Mouse (Mus musculus) embryonic facial prominence, embryonic 11.5 days (tissue): ENCODE measurements at regions not wholly inside any gene's neighbourhood (a gene's known extent, or its start where the extent isn't known, plus 50 kb on each side); places are given as distances from the start of the nearest gene placed in this dataset.

Experiments
- ATAC-seq: fragments of 200-750 bp; cut with Nextera tagmentation; replicated peaks from 2 replicates; pipeline ENCODE4 v1.8.0; 2017; ENCODE audit warnings: low read depth; ENCODE audit not compliant: insufficient number of reproducible peaks, low FRiP score, low TSS enrichment
- DNase-seq: peaks from one replicate; pipeline ENCODE4 v3.0.0-alpha.2; 2015; ENCODE audit warnings: low spot score
- H3K27ac ChIP-seq: fragments of 300-500 bp; sonication (generic); replicated peaks from 2 replicates; pipeline ENCODE4 v1.5.1; 2014; ENCODE audit warnings: mild to moderate bottlenecking, low read depth, low read length, control low read depth
- H3K27me3 ChIP-seq: fragments of 300-500 bp; sonication (generic); 2 replicates; pipeline ENCODE4 v1.6.1; 2014; ENCODE audit warnings: mild to moderate bottlenecking, low read length, moderate library complexity, mixed read lengths; ENCODE audit not compliant: control insufficient read depth, insufficient read depth
- H3K36me3 ChIP-seq: fragments of 300-500 bp; sonication (generic); replicated peaks from 2 replicates; pipeline ENCODE4 v1.6.1; 2014; ENCODE audit warnings: low read depth, mild to moderate bottlenecking, low read length, moderate library complexity, mixed read lengths; ENCODE audit not compliant: control insufficient read depth, insufficient read depth
- H3K4me1 ChIP-seq: fragments of 300-500 bp; sonication (generic); 2 replicates; pipeline ENCODE4 v1.6.1; 2014; ENCODE audit warnings: low read length, mixed read lengths; ENCODE audit not compliant: control insufficient read depth, insufficient read depth
- H3K4me2 ChIP-seq: fragments of 300-500 bp; sonication (generic); 2 replicates; pipeline ENCODE4 v1.6.1; 2014; ENCODE audit warnings: low read depth, mild to moderate bottlenecking, control low read depth, low read length, moderate library complexity
- H3K4me3 ChIP-seq: fragments of 300-500 bp; sonication (generic); 2 replicates; pipeline ENCODE4 v1.5.1; 2014; ENCODE audit warnings: low read depth, low read length, control low read depth
- H3K9ac ChIP-seq: fragments of 300-500 bp; sonication (generic); replicated peaks from 2 replicates; pipeline ENCODE4 v1.6.1; 2014; ENCODE audit warnings: mild to moderate bottlenecking, control low read depth, low read length
- H3K9me3 ChIP-seq: fragments of 300-500 bp; sonication (generic); replicated peaks from 2 replicates; pipeline ENCODE4 v1.6.1; 2016; ENCODE audit warnings: mild to moderate bottlenecking, low read length, inconsistent platforms, mixed read lengths; ENCODE audit not compliant: control insufficient read depth
- WGBS: fragments of 180-500 bp; shearing (Covaris S2); extraction: QIAGEN DNeasy Blood & Tissue Kit; methylation state at CpG from one replicate; pipeline ENCODE4 v1.1.7; 2014; 5-methylcytosine and 5-hydroxymethylcytosine counted together

- H3K36me3 ChIP-seq, result no peaks in the 10 kb centered on the region
- ATAC-seq, result no peak
- DNase-seq, result no peak
- no peaks in the 10 kb centered on the region for H3K27me3 ChIP-seq
- no peak overlapping the region for H3K4me3 ChIP-seq
- no peak overlapping the region for H3K9ac ChIP-seq
- H3K4me2 ChIP-seq, result no peak overlapping the region
- 40% methylated on average over 3 of the region's 3 CpGs for WGBS
- H3K27ac ChIP-seq, result no peak overlapping the region
- H3K9me3 ChIP-seq, result no peaks in the 10 kb centered on the region
- H3K4me1 ChIP-seq, result no peaks in the 10 kb centered on the region
Observed at GRCm38 (mm10) chr8:8871938-8872337, 181.6 kb upstream of the Arglu1 start.

- H3K4me3 ChIP-seq, result no peak overlapping the region
- no peaks in the 10 kb centered on the region for H3K27me3 ChIP-seq
- H3K27ac ChIP-seq, result no peak overlapping the region
- no peaks in the 10 kb centered on the region for H3K4me1 ChIP-seq
- WGBS, result 63% methylated on average over 8 of the region's 8 CpGs
- ATAC-seq, result no peak; the same call in 1 of the 2 replicates
- no peaks in the 10 kb centered on the region for H3K36me3 ChIP-seq
- no peak overlapping the region for H3K9ac ChIP-seq
- H3K9me3 ChIP-seq, result no peaks in the 10 kb centered on the region
- H3K4me2 ChIP-seq, result no peak overlapping the region
- no peak for DNase-seq
Observed at GRCm38 (mm10) chr8:8871039-8871438, 180.7 kb upstream of the Arglu1 start.

GRCm38 (mm10) chr8:8870487-8870886, 180.2 kb upstream of the Arglu1 start:
- WGBS, result 1% methylated on average over 4 of the region's 4 CpGs
- no peaks in the 10 kb centered on the region for H3K36me3 ChIP-seq
- DNase-seq (peak; percentile 20), ATAC-seq (no peak; the same call in 1 of the 2 replicates)
- H3K4me3 ChIP-seq, result no peak overlapping the region
- no peaks in the 10 kb centered on the region for H3K9me3 ChIP-seq
- no peaks in the 10 kb centered on the region for H3K4me1 ChIP-seq
- no peaks in the 10 kb centered on the region for H3K27me3 ChIP-seq
- H3K4me2 ChIP-seq, result no peak overlapping the region
- H3K27ac ChIP-seq, result no peak overlapping the region
- no peak overlapping the region for H3K9ac ChIP-seq

GRCm38 (mm10) chr8:8869338-8869737, 179.0 kb upstream of the Arglu1 start:
- DNase-seq (no peak), ATAC-seq (no peak)
- H3K4me2 ChIP-seq, result no peak overlapping the region
- no peak overlapping the region for H3K27ac ChIP-seq
- no peaks in the 10 kb centered on the region for H3K36me3 ChIP-seq
- H3K27me3 ChIP-seq, result no peaks in the 10 kb centered on the region
- H3K9me3 ChIP-seq, result no peaks in the 10 kb centered on the region
- H3K4me1 ChIP-seq, result no peaks in the 10 kb centered on the region
- H3K9ac ChIP-seq, result no peak overlapping the region
- WGBS, result 62% methylated on average over 6 of the region's 6 CpGs
- no peak overlapping the region for H3K4me3 ChIP-seq

- H3K4me3 ChIP-seq, result no peak overlapping the region
- no peak overlapping the region for H3K27ac ChIP-seq
- H3K9me3 ChIP-seq, result no peaks in the 10 kb centered on the region
- no peaks in the 10 kb centered on the region for H3K4me1 ChIP-seq
- H3K9ac ChIP-seq, result no peak overlapping the region
- ATAC-seq, result no peak
- WGBS, result 69% methylated on average over 8 of the region's 8 CpGs
- no peaks in the 10 kb centered on the region for H3K27me3 ChIP-seq
- no peaks in the 10 kb centered on the region for H3K36me3 ChIP-seq
- DNase-seq, result no peak
- H3K4me2 ChIP-seq, result no peak overlapping the region
Observed at GRCm38 (mm10) chr8:8867924-8868323, 177.6 kb upstream of the Arglu1 start.

GRCm38 (mm10) chr8:8867126-8867777, 176.9 kb upstream of the Arglu1 start:
- no peak overlapping the region for H3K4me3 ChIP-seq
- H3K27me3 ChIP-seq, result no peaks in the 10 kb centered on the region
- DNase-seq, result peak; percentile 21
- H3K4me2 ChIP-seq, result no peak overlapping the region
- H3K27ac ChIP-seq, result 0 out of 2 replicates have a peak overlapping the region, but pooled peaks have one; percentile 13
- H3K36me3 ChIP-seq, result no peaks in the 10 kb centered on the region
- ATAC-seq, result no peak
- H3K4me1 ChIP-seq, result no peaks in the 10 kb centered on the region
- WGBS, result 40% methylated on average over 9 of the region's 9 CpGs
- H3K9ac ChIP-seq, result no peak overlapping the region
- H3K9me3 ChIP-seq, result no peaks in the 10 kb centered on the region

- Histone ChIP-seq H3K27ac (no peak overlapping the region), H3K36me3 (no peaks in the 10 kb centered on the region), H3K4me1 (no peaks in the 10 kb centered on the region), H3K9ac (no peak overlapping the region), H3K27me3 (no peaks in the 10 kb centered on the region), H3K4me2 (no peak overlapping the region), H3K4me3 (no peak overlapping the region), H3K9me3 (no peaks in the 10 kb centered on the region)
- no peak for DNase-seq
- WGBS, result 86% methylated on average over 6 of the region's 6 CpGs
- ATAC-seq, result no peak
Observed at GRCm38 (mm10) chr8:8862767-8863166, 172.4 kb upstream of the Arglu1 start.

GRCm38 (mm10) chr8:8861331-8861940, 171.1 kb upstream of the Arglu1 start:
- DNase-seq, result no peak
- H3K4me3 ChIP-seq, result no peak overlapping the region
- WGBS, result 64% methylated on average over 9 of the region's 9 CpGs
- no peak overlapping the region for H3K4me2 ChIP-seq
- no peaks in the 10 kb centered on the region for H3K27me3 ChIP-seq
- H3K36me3 ChIP-seq, result no peaks in the 10 kb centered on the region
- H3K9me3 ChIP-seq, result no peaks in the 10 kb centered on the region
- no peaks in the 10 kb centered on the region for H3K4me1 ChIP-seq
- no peak overlapping the region for H3K9ac ChIP-seq
- H3K27ac ChIP-seq, result no peak overlapping the region
- no peak for ATAC-seq
